Mouse (Mus musculus) urinary bladder, adult 2 months (tissue): ENCODE results near the gene Ppp2r5a. TPM values are rescaled to one million over a fixed set of nuclear protein-coding genes. Genes with fewer than 3 reads are reported as not detected.
A peak's percentile ranks its signal among the peaks of the same experiment; 100 is the strongest.

Source experiments
- DNase-seq: peaks from one replicate; pipeline ENCODE4 v3.0.0; 2022; ENCODE audit warnings: low spot score
- polyA plus RNA-seq: library from polyadenylated mRNA; depleted of rRNA; stranded (reverse); fragments of >200 nt; gene quantifications from 2 replicates; pipeline ENCODE4 v1.2.3, GENCODE M21; 2012; rRNA removed

Ppp2r5a gene
- polyA plus RNA-seq, 1 experiment: 71.1 TPM

DNA sequence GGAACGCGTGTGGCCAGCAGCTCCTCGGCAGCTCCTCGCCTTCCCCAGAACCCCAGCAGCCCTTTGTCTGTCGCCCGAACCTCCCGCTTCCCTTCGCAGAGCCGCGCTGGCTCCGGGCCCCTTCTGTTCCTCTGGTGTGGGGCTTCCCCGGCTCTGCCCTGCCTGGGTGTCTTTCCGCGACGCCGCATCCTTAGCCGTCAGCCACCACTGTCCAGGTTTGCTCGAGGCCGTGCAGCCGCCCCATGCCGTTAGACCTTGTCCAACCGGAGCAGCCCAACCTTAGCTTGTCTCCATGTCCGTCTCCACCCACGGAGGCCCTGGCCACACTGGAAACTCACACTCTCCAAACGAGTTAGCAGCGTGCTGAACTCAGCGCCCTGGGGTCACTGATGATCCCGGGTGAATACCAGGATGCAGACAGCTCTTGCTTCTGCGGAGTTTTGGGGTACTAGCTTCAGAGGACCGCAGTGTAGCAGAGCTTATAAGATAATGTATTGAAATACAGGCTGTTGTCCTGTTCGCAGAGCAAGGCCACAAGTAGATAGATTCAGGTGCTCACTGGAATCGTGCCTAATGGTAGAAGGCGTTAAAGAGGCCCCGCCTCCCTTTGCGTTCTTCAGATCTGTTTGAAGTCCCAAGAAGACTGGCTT, 76.7 kb downstream of the Ppp2r5a start:
- DNase-seq: no peak

GRCm38 (mm10) chr1:191325726-191326232, 77.3 kb downstream of the Ppp2r5a start, which contains the start of gene Tmem206:
Gene Tmem206 (plus strand): TSS chr1:191325912.
- peak; percentile 89 for DNase-seq

DNA sequence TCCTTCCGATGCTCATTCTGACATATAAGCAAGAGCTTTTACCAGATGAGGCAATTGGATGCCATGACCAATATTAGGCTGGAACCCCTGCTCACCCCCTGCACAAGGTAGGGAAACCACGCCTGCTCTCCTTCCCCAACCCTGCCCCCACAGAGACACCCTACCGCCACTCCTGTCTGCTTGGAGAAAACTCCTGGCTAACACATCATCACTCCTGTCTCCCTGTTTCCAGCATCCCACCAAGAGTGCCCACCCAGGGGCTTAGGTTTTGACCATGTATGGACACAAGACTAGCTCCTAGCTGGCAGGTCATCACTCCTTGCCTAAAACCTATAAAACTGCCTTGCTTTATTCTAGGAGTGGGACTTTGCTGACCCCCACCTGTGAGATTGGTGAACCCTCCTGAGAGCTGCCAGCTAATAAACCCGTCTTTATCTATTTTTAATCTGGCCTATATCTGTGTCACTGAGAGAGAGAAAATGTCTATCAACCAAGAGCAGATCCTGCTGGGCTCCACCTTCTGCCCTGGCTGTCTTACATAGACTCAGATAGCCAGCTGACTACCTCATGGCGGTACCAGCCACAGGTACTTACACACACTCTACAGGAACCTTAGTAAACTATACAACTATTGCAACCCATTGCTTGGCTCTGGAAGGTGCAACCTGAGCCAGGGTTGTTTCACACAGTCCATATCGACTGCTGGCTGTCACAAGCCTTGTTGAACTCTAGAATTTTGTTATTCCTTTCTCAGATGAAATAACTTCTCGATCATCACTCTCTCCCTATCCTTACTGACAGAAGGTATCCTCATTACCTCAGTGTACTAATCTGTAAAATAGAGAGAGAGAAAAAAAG, 78.1 kb downstream of the Ppp2r5a start:
- DNase-seq: no peak

- DNase-seq: no peak
These were observed 79.7 kb downstream of the Ppp2r5a start for GRCm38 (mm10) chr1:191323381-191323780.

GRCm38 (mm10) chr1:191318686-191319085, 84.4 kb downstream of the Ppp2r5a start:
- no peak for DNase-seq

DNA sequence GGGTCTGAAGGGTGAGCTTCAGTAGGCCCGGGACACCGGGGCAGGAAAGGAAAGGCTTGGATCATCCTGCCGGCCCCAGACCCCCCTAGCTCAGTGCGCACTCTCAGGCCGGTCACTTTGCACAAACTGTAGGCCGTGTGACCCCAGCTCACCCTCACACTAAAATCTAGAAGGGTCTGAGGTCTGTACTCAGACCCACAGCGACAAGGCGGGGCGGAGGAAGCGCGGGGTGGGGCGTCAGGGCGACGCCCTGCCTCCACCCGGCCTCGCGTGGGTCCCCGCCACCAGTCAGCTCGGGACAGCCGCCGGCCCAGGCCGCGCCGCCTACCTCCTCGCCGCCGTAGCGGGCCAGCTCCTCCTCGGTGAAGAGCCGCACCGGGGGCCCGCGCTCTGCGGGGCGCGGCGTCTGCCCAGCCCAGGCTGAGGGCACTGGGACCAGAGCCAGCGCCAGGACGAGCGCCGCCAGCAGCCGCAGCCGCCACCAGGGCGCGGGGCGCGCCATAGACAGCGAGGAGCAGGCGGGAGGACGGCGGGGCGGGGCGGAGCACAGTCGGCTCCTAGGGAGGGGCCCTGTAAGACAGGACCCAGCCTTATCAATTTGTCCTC, 85.4 kb downstream of the Ppp2r5a start, which contains the start of gene Nenf:
Gene Nenf (minus strand): TSS at position 604 of the 606 bp plus-strand sequence.
- peak; percentile 77 for DNase-seq

- no peak for DNase-seq
These were observed 86.3 kb downstream of the Ppp2r5a start for GRCm38 (mm10) chr1:191316818-191317217.

- no peak for DNase-seq
These were observed 89.1 kb downstream of the Ppp2r5a start for GRCm38 (mm10) chr1:191313926-191314325.

- no peak for DNase-seq
These were observed 89.9 kb downstream of the Ppp2r5a start for GRCm38 (mm10) chr1:191313158-191313557.

DNA sequence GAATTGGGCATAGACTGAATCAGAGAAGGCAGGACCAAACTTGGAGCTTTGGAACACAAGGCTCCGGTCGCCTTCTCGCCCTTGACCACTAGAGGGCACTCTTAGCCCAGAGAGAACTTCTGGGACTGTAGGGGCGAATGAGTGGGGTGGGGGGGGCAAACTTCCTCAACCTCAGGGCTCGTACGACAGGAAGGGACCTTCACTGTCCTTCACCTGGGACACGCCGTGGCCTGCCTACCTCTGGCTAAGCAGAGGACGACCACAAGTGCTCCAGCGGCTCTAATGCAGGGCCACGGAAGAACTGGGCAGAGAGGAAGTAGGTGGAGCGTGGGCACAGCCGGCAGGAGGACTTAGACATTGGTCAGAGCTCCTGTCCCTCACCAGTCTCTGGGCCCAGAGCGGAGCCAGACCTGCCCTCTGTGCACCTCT, 90.5 kb downstream of the Ppp2r5a start:
- peak; percentile 68 for DNase-seq

GRCm38 (mm10) chr1:191311296-191311898, 91.7 kb downstream of the Ppp2r5a start:
- DNase-seq: no peak

- no peak for DNase-seq
These were observed 95.2 kb downstream of the Ppp2r5a start for GRCm38 (mm10) chr1:191307766-191308455.

DNA sequence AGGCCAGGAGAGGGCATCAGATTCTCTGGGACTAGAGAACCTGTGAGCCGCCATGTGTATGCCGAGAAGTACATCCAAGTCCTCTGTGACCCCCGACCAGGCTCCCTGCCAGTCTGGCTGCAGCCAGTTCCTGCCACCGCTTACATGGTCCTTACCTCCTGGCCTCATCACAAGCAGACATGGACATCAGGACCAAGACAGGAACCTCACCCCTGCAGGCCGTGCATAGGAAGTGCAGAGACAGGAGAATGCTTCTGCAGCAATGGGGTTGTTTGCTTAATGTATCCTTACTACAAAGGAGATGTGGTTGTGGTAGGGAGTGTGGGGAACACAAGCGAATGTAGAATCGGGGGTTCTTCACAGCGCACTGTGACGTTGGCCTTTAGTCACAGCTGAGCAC, 96.8 kb downstream of the Ppp2r5a start:
- no peak for DNase-seq

DNA sequence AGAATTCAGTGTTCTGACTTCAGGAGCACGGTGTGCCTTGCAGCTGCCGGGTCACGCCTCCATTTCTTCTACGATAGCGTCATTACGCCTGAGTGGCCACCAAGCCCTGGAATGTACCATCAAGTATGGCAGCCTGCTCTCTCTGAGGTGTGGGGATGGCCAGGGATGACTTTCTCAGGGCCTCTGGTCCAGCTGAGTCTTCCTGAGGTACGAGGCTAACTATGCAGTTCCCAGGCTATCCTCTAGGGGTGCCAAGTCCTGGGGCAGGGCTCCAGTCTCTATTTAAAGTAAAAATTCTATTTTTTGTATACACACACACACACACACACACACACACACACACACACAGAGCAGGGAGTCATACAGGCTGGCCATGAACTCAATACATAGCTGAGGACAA, 97.5 kb downstream of the Ppp2r5a start:
- no peak for DNase-seq

DNA sequence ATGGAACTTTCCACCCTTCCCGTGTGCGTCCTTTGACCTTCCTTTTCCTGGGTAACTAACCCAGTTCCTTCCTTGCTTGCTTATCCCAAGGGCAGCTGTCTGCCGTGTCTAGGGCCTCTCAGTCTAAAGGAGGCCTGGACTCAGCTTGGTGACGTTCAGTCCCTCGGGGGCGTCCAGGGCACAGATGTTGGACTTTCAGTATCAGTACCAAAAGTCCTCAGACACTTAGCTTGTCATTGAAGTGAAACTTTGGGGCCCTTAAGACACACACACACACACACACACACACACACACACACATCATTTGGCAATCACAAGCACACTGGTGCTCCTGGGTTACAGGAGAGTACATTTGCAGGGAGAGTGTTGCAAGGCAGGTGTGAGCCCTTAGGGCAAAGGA, 98.9 kb downstream of the Ppp2r5a start:
- DNase-seq: no peak

GRCm38 (mm10) chr1:191303736-191304135, 99.3 kb downstream of the Ppp2r5a start:
- no peak for DNase-seq

Other genes starting within 250 kb of the Ppp2r5a start
- not detected in 2 replicates for gene Fam71a, start 238.5 kb downstream of the Ppp2r5a start, polyA plus RNA-seq
- 4.6 and 9.8 TPM in 2 replicates for gene Atf3, start 185.2 kb downstream of the Ppp2r5a start, polyA plus RNA-seq
- 180 and 193 TPM in 2 replicates for gene Nenf, start 85.1 kb downstream of the Ppp2r5a start, polyA plus RNA-seq
- gene Tmem206, start 77.4 kb downstream of the Ppp2r5a start, polyA plus RNA-seq: 7.5 TPM in 2 replicates
- gene Dtl, start 172.3 kb upstream of the Ppp2r5a start, polyA plus RNA-seq: 0.72 and 1.0 TPM in 2 replicates
- 22.1 and 24.1 TPM in 2 replicates for gene Ints7, start 172.4 kb upstream of the Ppp2r5a start, polyA plus RNA-seq